Mouse (Mus musculus): ENCODE data around the gene Vasp. TPM values are rescaled to one million over a fixed set of nuclear protein-coding genes. Genes with fewer than 3 reads are reported as not detected.

The Vasp gene
- total and polyA plus RNA-seq, 3 experiments, result 130 to 185 TPM; not detected in 1

DNA sequence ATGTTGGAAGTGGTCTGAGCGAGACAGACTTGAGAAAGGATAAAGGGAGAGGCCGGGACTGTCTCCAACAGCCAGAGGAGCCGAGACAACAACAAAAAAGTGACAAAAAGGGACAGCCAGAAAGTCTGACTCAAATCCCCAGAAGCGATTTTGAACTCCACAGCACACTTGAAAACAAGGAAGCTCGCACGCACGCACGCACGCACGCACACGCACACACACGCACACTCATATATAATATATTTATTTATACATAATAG is 31.4 kb upstream of the Vasp start:
- H3K9me3 ChIP-seq (replicated peaks; ENCODE audit: insufficient read depth, low read length), result no peaks in the 10 kb centered on the region
- no peaks in the 10 kb centered on the region for H3K79me2 ChIP-seq (ENCODE audit: control insufficient read depth, insufficient read depth, low read length, poor library complexity)
- H3K27me3 ChIP-seq (ENCODE audit: control insufficient read depth in 1 of 2, insufficient read depth in 2 of 2, low read length in 2 of 2), result no peaks in the 10 kb centered on the region
- H3K9ac ChIP-seq (ENCODE audit: control insufficient read depth, low read depth, low read length, poor library complexity, severe bottlenecking), result no peak overlapping the region
- no peak overlapping the region for H3K4me3 ChIP-seq (ENCODE audit: control insufficient read depth in 1 of 2, insufficient read depth in 1 of 2, low read depth in 2 of 2, low read length in 2 of 2)
- no peak for DNase-seq (ENCODE audit: low read depth, low spot score)
- TF ChIP-seq RCOR1 (IDR thresholded peaks at IDR 0.05; ENCODE audit: low read depth, low read length) (no peak), TAL1 (IDR thresholded peaks at IDR 0.05; ENCODE audit: low read length) (no peak), CHD2 (IDR thresholded peaks at IDR 0.05; ENCODE audit: low read length) (no peak), ZMIZ1 (IDR thresholded peaks at IDR 0.05; ENCODE audit: low read depth, low read length) (no peak), GABPA (IDR thresholded peaks at IDR 0.05; ENCODE audit: low read depth, low read length) (no peak), KAT2A (conservative IDR thresholded peaks at IDR 0.05; ENCODE audit: low read depth, low read length) (no peak), MEF2A (IDR thresholded peaks at IDR 0.05; ENCODE audit: extremely low read depth, insufficient replicate concordance, low read depth, low read length, poor library complexity, severe bottlenecking) (no peak), GATA1 (IDR thresholded peaks at IDR 0.05; ENCODE audit: low read depth, low read length) (no peak)
- peaks cover 0 to 4% of the 10 kb centered on the region in 2 experiments; a peak in 1 of 4 replicates for H3K36me3 ChIP-seq (ENCODE audit: control insufficient read depth in 1 of 2, insufficient read depth in 2 of 2, low read length in 2 of 2)
- no peak overlapping the region for H3K27ac ChIP-seq (ENCODE audit: control insufficient read depth, low read depth, low read length)
- peaks cover 3 to 16% of the 10 kb centered on the region in 2 experiments; a peak in 3 of 4 replicates for H3K4me1 ChIP-seq (ENCODE audit: control insufficient read depth in 1 of 2, insufficient read depth in 2 of 2, low read length in 2 of 2)

DNA sequence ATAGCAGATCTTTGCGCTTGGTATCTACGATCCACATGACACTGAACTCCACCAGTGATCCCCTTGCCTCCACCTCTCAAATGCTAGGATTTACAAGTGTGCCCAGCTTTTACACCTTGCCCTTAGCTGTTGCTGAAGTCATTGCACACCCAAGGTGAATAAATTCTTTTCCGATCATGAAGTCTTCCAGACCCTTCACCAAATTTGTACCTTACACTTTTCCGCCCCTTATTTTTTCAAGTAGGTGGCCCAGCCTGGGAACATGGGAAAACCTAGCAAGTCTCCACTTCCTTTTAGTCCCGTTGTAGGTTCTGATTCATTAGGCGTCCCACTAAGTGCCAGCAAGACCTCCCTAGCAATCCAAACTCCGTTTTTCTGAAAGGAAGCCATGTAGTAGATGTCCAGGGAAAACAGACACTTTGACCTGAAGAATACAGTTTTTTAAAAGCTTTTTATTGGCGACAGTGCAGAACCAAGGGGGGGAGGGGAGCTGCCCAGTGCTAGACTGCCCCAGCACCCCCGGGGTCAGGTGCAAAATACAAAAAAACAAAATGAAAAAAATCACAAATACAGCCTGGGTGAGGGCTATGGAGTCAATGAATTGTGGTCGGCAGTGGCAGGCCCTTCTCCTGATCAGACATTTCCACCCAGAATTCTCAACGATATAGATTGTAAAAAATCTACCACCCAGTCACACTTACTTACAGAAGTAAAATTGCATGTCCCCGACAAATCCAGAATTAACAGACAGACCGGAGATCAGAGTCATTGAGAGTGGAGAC is 30.8 kb upstream of the Vasp start:
- no peaks in the 10 kb centered on the region for H3K79me2 ChIP-seq (ENCODE audit: control insufficient read depth, insufficient read depth, low read length, poor library complexity)
- peaks cover 0 to 4% of the 10 kb centered on the region in 2 experiments; a peak in 1 of 4 replicates for H3K36me3 ChIP-seq (ENCODE audit: control insufficient read depth in 1 of 2, insufficient read depth in 2 of 2, low read length in 2 of 2)
- H3K27me3 ChIP-seq (ENCODE audit: control insufficient read depth in 1 of 2, insufficient read depth in 2 of 2, low read length in 2 of 2), result no peaks in the 10 kb centered on the region
- H3K9me3 ChIP-seq (replicated peaks; ENCODE audit: insufficient read depth, low read length), result no peaks in the 10 kb centered on the region
- no peak overlapping the region for H3K4me3 ChIP-seq (ENCODE audit: control insufficient read depth in 1 of 2, insufficient read depth in 1 of 2, low read depth in 2 of 2, low read length in 2 of 2)
- H3K4me1 ChIP-seq (ENCODE audit: control insufficient read depth in 1 of 2, insufficient read depth in 2 of 2, low read length in 2 of 2), result peaks cover 3 to 18% of the 10 kb centered on the region in 2 experiments; a peak in 3 of 4 replicates
- TF ChIP-seq SMC3 (IDR thresholded peaks at IDR 0.05; ENCODE audit: low read depth, low read length) (no peak), GATA1 (IDR thresholded peaks at IDR 0.05; ENCODE audit: low read depth, low read length) (no peak), ZNF384 (IDR thresholded peaks at IDR 0.05; ENCODE audit: low read depth, low read length) (no peak), JUND (IDR thresholded peaks at IDR 0.05; ENCODE audit: low read depth, low read length) (no peak), MAFK (IDR thresholded peaks at IDR 0.05; ENCODE audit: borderline replicate concordance, low read depth, low read length) (no peak), ETS1 (IDR thresholded peaks at IDR 0.05; ENCODE audit: low read depth, low read length) (no peak), TCF12 (IDR thresholded peaks at IDR 0.05; ENCODE audit: low read depth, low read length) (no peak), RCOR1 (IDR thresholded peaks at IDR 0.05; ENCODE audit: low read depth, low read length) (no peak), BHLHE40 (IDR thresholded peaks at IDR 0.05; ENCODE audit: borderline replicate concordance, low read depth, low read length) (no peak), SIN3A (IDR thresholded peaks at IDR 0.05; ENCODE audit: low read length) (no peak), NELFE (IDR thresholded peaks at IDR 0.05; ENCODE audit: low read depth, low read length) (no peak), USF1 (IDR thresholded peaks at IDR 0.05; ENCODE audit: low read depth, low read length) (no peak), MEF2A (IDR thresholded peaks at IDR 0.05; ENCODE audit: extremely low read depth, insufficient replicate concordance, low read depth, low read length, poor library complexity, severe bottlenecking) (no peak), POLR2A (IDR thresholded peaks at IDR 0.05; ENCODE audit: control insufficient read depth in 1 of 2, insufficient read depth in 1 of 2, low read depth in 1 of 2, low read length in 2 of 2, poor library complexity in 1 of 2) (no peak), KAT2A (conservative IDR thresholded peaks at IDR 0.05; ENCODE audit: low read depth, low read length) (no peak), MYC (IDR thresholded peaks at IDR 0.05; ENCODE audit: low read depth, low read length) (no peak), ZKSCAN1 (IDR thresholded peaks at IDR 0.05; ENCODE audit: low read depth, low read length) (no peak)
- no peak overlapping the region for H3K9ac ChIP-seq (ENCODE audit: control insufficient read depth, low read depth, low read length, poor library complexity, severe bottlenecking)
- no peak overlapping the region for H3K27ac ChIP-seq (ENCODE audit: control insufficient read depth, low read depth, low read length)
- DNase-seq (ENCODE audit: low read depth, low spot score), result no peak
